Mouse (Mus musculus): ENCODE data around the gene Plxdc1. TPM values are rescaled to one million over a fixed set of nuclear protein-coding genes. Genes with fewer than 3 reads are reported as not detected.

Plxdc1 gene
- polyA plus RNA-seq, 2 experiments, result 0.20 to 0.38 TPM

GRCm38 (mm10) chr11:98030701-98031442 lies 44.6 kb upstream of the Plxdc1 start:
- no peak for DNase-seq (ENCODE audit: low read depth in 3 of 3, low spot score in 3 of 3)
- Histone ChIP-seq H3K36me3 (replicated peaks; ENCODE audit: control insufficient read depth, insufficient read depth, low read depth) (peaks cover 35% of the 10 kb centered on the region), H3K27me3 (ENCODE audit: control insufficient read depth, insufficient read depth, low read length) (peaks cover 12% of the 10 kb centered on the region), H3K27ac (no peak overlapping the region), H3K9ac (replicated peaks) (no peak overlapping the region), H3K4me2 (ENCODE audit: low read depth) (no peak overlapping the region), H3K9me3 (ENCODE audit: control insufficient read depth, low read length) (no peaks in the 10 kb centered on the region), H3K4me1 (replicated peaks; ENCODE audit: control insufficient read depth in 2 of 2, insufficient read depth in 2 of 2, low read length in 1 of 2) (peaks cover 3% of the 10 kb centered on the region in 2 experiments; a peak in 3 of 4 replicates), H3K4me3 (ENCODE audit: insufficient read depth in 1 of 2, low read depth in 2 of 2, low read length in 2 of 2) (no peak overlapping the region)
- no peak for ATAC-seq (ENCODE audit: insufficient read depth)
- TF ChIP-seq EP300 (IDR thresholded peaks at IDR 0.05; ENCODE audit: low read depth), result no peak
- TF ChIP-seq CTCF (IDR thresholded peaks at IDR 0.05; ENCODE audit: low read depth), result peak; percentile 22; the same call in 1 of the 2 replicates
- WGBS (ENCODE audit: insufficient replicate concordance), result 52% methylated on average over 5 of the region's 5 CpGs

- peaks cover 35% of the 10 kb centered on the region for H3K36me3 ChIP-seq (replicated peaks; ENCODE audit: control insufficient read depth, insufficient read depth, low read depth)
- peaks cover 6 to 7% of the 10 kb centered on the region in 2 experiments for H3K4me1 ChIP-seq (replicated peaks; ENCODE audit: control insufficient read depth in 2 of 2, insufficient read depth in 2 of 2, low read length in 1 of 2)
- H3K27me3 ChIP-seq (ENCODE audit: control insufficient read depth, insufficient read depth, low read length), result peaks cover 3% of the 10 kb centered on the region; the same call in 1 of the 2 replicates
- H3K9ac ChIP-seq (replicated peaks), result peak overlapping the region; percentile 88
- WGBS (ENCODE audit: insufficient replicate concordance), result 9% methylated on average over 7 of the region's 7 CpGs
- H3K9me3 ChIP-seq (ENCODE audit: control insufficient read depth, low read length), result no peaks in the 10 kb centered on the region
- peak overlapping the region; percentile 80 for H3K4me2 ChIP-seq (ENCODE audit: low read depth)
- H3K27ac ChIP-seq, result peak overlapping the region; percentile 16
- H3K4me3 ChIP-seq (ENCODE audit: insufficient read depth in 1 of 2, low read depth in 2 of 2, low read length in 2 of 2), result peak overlapping the region; percentile 81 to 83
- TF ChIP-seq EP300 (IDR thresholded peaks at IDR 0.05; ENCODE audit: low read depth) (no peak), CTCF (IDR thresholded peaks at IDR 0.05; ENCODE audit: low read depth) (no peak)
- no peak for ATAC-seq (ENCODE audit: insufficient read depth)
- DNase-seq (ENCODE audit: low read depth in 3 of 3, low spot score in 3 of 3), result no peak
Observed at GRCm38 (mm10) chr11:98027785-98028184, 41.5 kb upstream of the Plxdc1 start.

- no peak for ATAC-seq (ENCODE audit: insufficient read depth)
- 0% methylated on average over 18 of the region's 18 CpGs for WGBS (ENCODE audit: insufficient replicate concordance)
- Histone ChIP-seq H3K27me3 (ENCODE audit: control insufficient read depth, insufficient read depth, low read length) (peaks cover 3% of the 10 kb centered on the region; the same call in 1 of the 2 replicates), H3K9ac (replicated peaks) (peak overlapping the region; percentile 88), H3K4me1 (replicated peaks; ENCODE audit: control insufficient read depth in 2 of 2, insufficient read depth in 2 of 2, low read length in 1 of 2) (peaks cover 6 to 7% of the 10 kb centered on the region in 2 experiments), H3K36me3 (replicated peaks; ENCODE audit: control insufficient read depth, insufficient read depth, low read depth) (peaks cover 35% of the 10 kb centered on the region), H3K27ac (peak overlapping the region; percentile 16), H3K9me3 (ENCODE audit: control insufficient read depth, low read length) (no peaks in the 10 kb centered on the region), H3K4me3 (ENCODE audit: insufficient read depth in 1 of 2, low read depth in 2 of 2, low read length in 2 of 2) (peak overlapping the region; percentile 81 to 83), H3K4me2 (ENCODE audit: low read depth) (peak overlapping the region; percentile 80)
- DNase-seq (ENCODE audit: low read depth in 3 of 3, low spot score in 3 of 3), result no peak
- no peak for TF ChIP-seq EP300 (IDR thresholded peaks at IDR 0.05; ENCODE audit: low read depth)
- TF ChIP-seq CTCF (IDR thresholded peaks at IDR 0.05; ENCODE audit: low read depth), result no peak
Observed at GRCm38 (mm10) chr11:98027297-98027688, 41.0 kb upstream of the Plxdc1 start.

GRCm38 (mm10) chr11:98026570-98027296 lies 40.5 kb upstream of the Plxdc1 start, which contains the start of gene Rpl19:
Gene Rpl19, plus strand, starts transcription at chr11:98026710.
- Histone ChIP-seq H3K4me3 (ENCODE audit: insufficient read depth in 1 of 2, low read depth in 2 of 2, low read length in 2 of 2) (peak within 1 kb of the TSS; percentile 81 to 83), H3K36me3 (replicated peaks; ENCODE audit: control insufficient read depth, insufficient read depth, low read depth) (peaks cover 35% of the 10 kb centered on the region), H3K9ac (replicated peaks) (peak within 1 kb of the TSS; percentile 88), H3K9me3 (ENCODE audit: control insufficient read depth, low read length) (no peaks in the 10 kb centered on the region), H3K4me2 (ENCODE audit: low read depth) (peak within 1 kb of the TSS; percentile 80), H3K27me3 (ENCODE audit: control insufficient read depth, insufficient read depth, low read length) (peaks cover 3% of the 10 kb centered on the region; the same call in 1 of the 2 replicates), H3K4me1 (replicated peaks; ENCODE audit: control insufficient read depth in 2 of 2, insufficient read depth in 2 of 2, low read length in 1 of 2) (peaks cover 6 to 7% of the 10 kb centered on the region in 2 experiments), H3K27ac (peak within 1 kb of the TSS; percentile 38)
- ATAC-seq (ENCODE audit: insufficient read depth) (peak; percentile 83), DNase-seq (ENCODE audit: low read depth in 3 of 3, low spot score in 3 of 3) (peak; percentile 77 to 83 (median 81))
- WGBS (ENCODE audit: insufficient replicate concordance), result under 1% methylated on average over 68 of the region's 69 CpGs
- peak; percentile 30 for TF ChIP-seq EP300 (IDR thresholded peaks at IDR 0.05; ENCODE audit: low read depth)
- no peak for TF ChIP-seq CTCF (IDR thresholded peaks at IDR 0.05; ENCODE audit: low read depth)

- 6% methylated on average over 15 of the region's 15 CpGs for WGBS (ENCODE audit: insufficient replicate concordance)
- Histone ChIP-seq H3K4me2 (ENCODE audit: low read depth) (peak overlapping the region; percentile 80), H3K4me3 (ENCODE audit: insufficient read depth in 1 of 2, low read depth in 2 of 2, low read length in 2 of 2) (peak overlapping the region; percentile 81 to 83), H3K4me1 (replicated peaks; ENCODE audit: control insufficient read depth in 2 of 2, insufficient read depth in 2 of 2, low read length in 1 of 2) (peaks cover 6 to 9% of the 10 kb centered on the region in 2 experiments), H3K27me3 (ENCODE audit: control insufficient read depth, insufficient read depth, low read length) (peaks cover 3% of the 10 kb centered on the region; the same call in 1 of the 2 replicates), H3K27ac (peak overlapping the region; percentile 38; the same call in 1 of the 2 replicates), H3K36me3 (replicated peaks; ENCODE audit: control insufficient read depth, insufficient read depth, low read depth) (peaks cover 33% of the 10 kb centered on the region), H3K9me3 (ENCODE audit: control insufficient read depth, low read length) (no peaks in the 10 kb centered on the region), H3K9ac (replicated peaks) (peak overlapping the region; percentile 74)
- DNase-seq (ENCODE audit: low read depth in 3 of 3, low spot score in 3 of 3) (no peak), ATAC-seq (ENCODE audit: insufficient read depth) (0 out of 2 replicates have a peak, but pooled peaks have one; percentile 3)
- TF ChIP-seq CTCF (IDR thresholded peaks at IDR 0.05; ENCODE audit: low read depth) (no peak), EP300 (IDR thresholded peaks at IDR 0.05; ENCODE audit: low read depth) (no peak)
Observed at GRCm38 (mm10) chr11:98026248-98026569, 40.0 kb upstream of the Plxdc1 start.

All from liver, embryonic 14.5 days (tissue).